Mouse (Mus musculus): ENCODE data around the gene Slc39a8. TPM values are rescaled to one million over a fixed set of nuclear protein-coding genes. Genes with fewer than 3 reads are reported as not detected.

Slc39a8 gene
- 1.1 TPM for polyA plus RNA-seq (2017; shearing (Covaris generic))

DNA sequence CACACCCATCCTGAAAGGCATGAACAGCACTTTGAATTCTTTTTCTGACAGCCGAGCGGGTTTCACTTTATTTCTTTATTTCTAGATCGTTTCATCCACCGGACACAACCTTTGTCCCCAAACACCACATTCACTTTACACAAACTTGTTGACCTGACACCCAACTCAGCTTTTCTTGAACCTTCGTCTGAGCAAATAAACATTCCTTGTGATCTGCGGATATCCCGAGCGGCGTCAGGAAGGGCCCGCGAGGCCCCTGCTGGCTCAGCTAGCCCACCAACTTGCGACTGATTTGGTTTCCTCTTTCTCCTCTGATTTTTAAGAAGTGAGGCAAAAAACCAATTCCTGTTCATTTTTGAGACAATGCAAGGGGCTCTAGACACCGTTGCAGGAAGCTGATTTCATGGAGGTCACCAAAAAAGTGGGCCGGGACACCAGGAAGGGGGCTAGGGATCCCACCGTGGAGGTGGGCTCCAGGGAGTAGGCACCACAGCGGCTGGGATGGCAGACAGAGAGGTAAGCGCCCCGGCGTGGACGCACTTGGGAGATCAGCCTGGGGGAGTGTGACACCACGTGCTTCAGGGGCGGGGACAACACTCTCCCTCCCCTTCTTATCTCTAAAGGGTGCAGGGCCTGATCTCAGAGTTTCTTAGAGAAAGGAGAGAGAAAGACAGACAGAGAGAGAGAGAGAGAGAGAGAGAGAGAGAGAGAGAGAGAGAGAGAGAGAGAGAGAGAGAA is at the start of gene Slc39a8:
Slc39a8 (plus strand) TSS at position 264 of the 738 bp plus-strand sequence.

Other genes starting within 250 kb of the Slc39a8 start
- gene Nfkb1, start 133.7 kb upstream of the Slc39a8 start, polyA plus RNA-seq (2017; shearing (Covaris generic)) = 50.6 TPM